Mouse (Mus musculus): Measurements from ENCODE around the gene Dgkg. TPM values are rescaled to one million over a fixed set of nuclear protein-coding genes. Genes with fewer than 3 reads are reported as not detected.

The Dgkg gene
- total and polyA plus RNA-seq, 2 experiments from 2014 or later, result 12.0 to 15.8 TPM

DNA sequence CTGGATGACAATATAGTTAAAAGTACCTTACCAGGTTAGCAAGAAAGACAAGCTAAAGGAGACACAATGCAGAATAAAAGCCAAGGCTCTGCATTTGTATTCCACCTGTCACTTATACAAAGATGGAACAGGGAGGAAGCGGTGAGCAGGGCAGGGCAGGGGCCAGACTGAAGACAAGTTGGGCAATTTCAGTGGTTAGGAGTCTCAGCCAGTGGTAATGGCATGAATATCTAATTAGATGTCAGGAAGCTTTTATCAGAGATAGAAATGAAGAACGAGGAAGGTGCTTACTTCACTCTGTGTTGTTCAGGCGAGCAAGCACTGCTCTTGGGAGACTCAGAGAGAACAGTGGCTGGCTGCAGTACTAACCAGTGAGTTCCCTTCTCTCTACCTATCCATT, 5.8 kb downstream of the Dgkg start:
- no peak overlapping the region for H3K4me3 ChIP-seq (ENCODE audit: low read depth, low read length)
- no peak overlapping the region for H3K4me2 ChIP-seq (ENCODE audit: low read depth)
- H3K27ac ChIP-seq (ENCODE audit: low read depth, low read length), result no peak overlapping the region
- TF ChIP-seq CTCF (IDR thresholded peaks at IDR 0.05; ENCODE audit: low read depth), result no peak
- no peaks in the 10 kb centered on the region for H3K4me1 ChIP-seq (ENCODE audit: insufficient read depth)
- H3K36me3 ChIP-seq (ENCODE audit: insufficient read depth), result no peaks in the 10 kb centered on the region
- DNase-seq (no peak), ATAC-seq (no peak)
- peaks cover 3% of the 10 kb centered on the region; the same call in 1 of the 2 replicates for H3K27me3 ChIP-seq (ENCODE audit: insufficient read depth, low read length)
- no peak overlapping the region for H3K9ac ChIP-seq
- 74% methylated on average over 3 of the region's 3 CpGs for WGBS
- H3K9me3 ChIP-seq (ENCODE audit: low read length), result no peaks in the 10 kb centered on the region

DNA sequence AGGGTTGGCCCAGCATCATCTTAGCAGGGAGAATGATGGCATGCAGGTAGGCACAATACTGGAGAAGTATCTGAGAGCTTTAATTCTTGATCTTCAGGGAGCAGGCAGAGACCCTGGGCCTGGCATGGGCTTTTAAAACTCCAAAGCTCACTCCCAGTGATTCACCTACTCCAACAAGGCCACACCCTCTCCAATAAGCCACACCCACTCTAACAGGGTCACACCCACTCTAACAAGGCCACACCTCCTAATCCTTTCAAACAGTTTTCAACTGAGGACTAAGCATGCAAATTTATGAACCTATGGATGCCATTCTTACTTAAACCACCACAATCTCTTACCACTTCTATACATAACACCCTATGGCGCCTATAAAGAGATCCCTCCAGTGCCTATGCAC, 11.8 kb downstream of the Dgkg start:
- ATAC-seq, result no peak
- no peaks in the 10 kb centered on the region for H3K27me3 ChIP-seq (ENCODE audit: insufficient read depth, low read length)
- 98% methylated on average over 1 of the region's 1 CpGs for WGBS

GRCm38 (mm10) chr16:22643460-22643859, 13.6 kb downstream of the Dgkg start:
- Histone ChIP-seq H3K4me3 (ENCODE audit: low read depth, low read length) (no peak overlapping the region), H3K9ac (no peak overlapping the region), H3K36me3 (ENCODE audit: insufficient read depth) (no peaks in the 10 kb centered on the region), H3K9me3 (ENCODE audit: low read length) (no peaks in the 10 kb centered on the region), H3K27me3 (ENCODE audit: insufficient read depth, low read length) (no peaks in the 10 kb centered on the region), H3K4me2 (ENCODE audit: low read depth) (no peak overlapping the region), H3K4me1 (ENCODE audit: insufficient read depth) (no peaks in the 10 kb centered on the region), H3K27ac (ENCODE audit: low read depth, low read length) (no peak overlapping the region)
- DNase-seq, result no peak
- no peak for ATAC-seq
- TF ChIP-seq CTCF (IDR thresholded peaks at IDR 0.05; ENCODE audit: low read depth), result no peak
- 41% methylated on average over 8 of the region's 8 CpGs for WGBS

More for the DNA sequence above, 11.8 kb downstream of the Dgkg start:
- Histone ChIP-seq H3K4me1 (ENCODE audit: insufficient read depth) (no peaks in the 10 kb centered on the region), H3K27ac (ENCODE audit: low read depth, low read length) (no peak overlapping the region), H3K9ac (no peak overlapping the region), H3K4me2 (ENCODE audit: low read depth) (no peak overlapping the region), H3K36me3 (ENCODE audit: insufficient read depth) (no peaks in the 10 kb centered on the region), H3K4me3 (ENCODE audit: low read depth, low read length) (no peak overlapping the region), H3K9me3 (ENCODE audit: low read length) (no peaks in the 10 kb centered on the region)
- TF ChIP-seq CTCF (IDR thresholded peaks at IDR 0.05; ENCODE audit: low read depth), result no peak
- no peak for DNase-seq

GRCm38 (mm10) chr16:22642953-22643352, 14.1 kb downstream of the Dgkg start:
- ATAC-seq, result no peak

DNA sequence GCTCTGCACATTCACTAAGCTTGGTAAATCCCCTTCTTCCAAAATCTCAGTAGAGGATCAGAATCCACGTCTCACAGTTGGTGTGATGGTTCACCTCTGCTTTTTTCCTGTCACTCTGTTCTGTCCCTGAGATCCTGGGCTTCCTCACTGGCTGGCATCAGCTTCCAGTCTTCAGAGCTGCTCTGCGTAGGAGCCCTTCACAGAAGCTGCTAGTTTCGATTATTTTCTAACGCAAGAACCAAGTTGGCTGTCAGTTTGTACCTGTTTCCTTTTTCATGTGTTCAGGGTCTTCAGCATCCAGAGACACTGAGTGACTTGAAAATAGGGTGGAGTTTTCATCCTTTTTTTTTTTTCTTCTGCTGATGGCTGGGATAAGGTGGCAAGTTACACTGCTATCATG, 15.0 kb downstream of the Dgkg start:
- Histone ChIP-seq H3K9me3 (ENCODE audit: low read length) (no peaks in the 10 kb centered on the region), H3K27me3 (ENCODE audit: insufficient read depth, low read length) (no peaks in the 10 kb centered on the region), H3K4me3 (ENCODE audit: low read depth, low read length) (no peak overlapping the region), H3K36me3 (ENCODE audit: insufficient read depth) (no peaks in the 10 kb centered on the region), H3K4me1 (ENCODE audit: insufficient read depth) (no peaks in the 10 kb centered on the region), H3K4me2 (ENCODE audit: low read depth) (no peak overlapping the region), H3K27ac (ENCODE audit: low read depth, low read length) (no peak overlapping the region), H3K9ac (no peak overlapping the region)
- no peak for DNase-seq
- WGBS, result 70% methylated on average over 4 of the region's 4 CpGs
- no peak for TF ChIP-seq CTCF (IDR thresholded peaks at IDR 0.05; ENCODE audit: low read depth)
- ATAC-seq, result no peak

More at GRCm38 (mm10) chr16:22642953-22643352, 14.1 kb downstream of the Dgkg start:
- TF ChIP-seq CTCF (IDR thresholded peaks at IDR 0.05; ENCODE audit: low read depth), result no peak
- no peak for DNase-seq
- Histone ChIP-seq H3K9me3 (ENCODE audit: low read length) (no peaks in the 10 kb centered on the region), H3K4me1 (ENCODE audit: insufficient read depth) (no peaks in the 10 kb centered on the region), H3K27me3 (ENCODE audit: insufficient read depth, low read length) (no peaks in the 10 kb centered on the region), H3K9ac (no peak overlapping the region), H3K4me2 (ENCODE audit: low read depth) (no peak overlapping the region), H3K27ac (ENCODE audit: low read depth, low read length) (no peak overlapping the region), H3K36me3 (ENCODE audit: insufficient read depth) (no peaks in the 10 kb centered on the region), H3K4me3 (ENCODE audit: low read depth, low read length) (no peak overlapping the region)
- WGBS, result 79% methylated on average over 6 of the region's 6 CpGs

GRCm38 (mm10) chr16:22641588-22641987, 15.4 kb downstream of the Dgkg start:
- ATAC-seq (no peak), DNase-seq (no peak)
- no peak overlapping the region for H3K4me3 ChIP-seq (ENCODE audit: low read depth, low read length)
- no peak overlapping the region for H3K27ac ChIP-seq (ENCODE audit: low read depth, low read length)
- H3K36me3 ChIP-seq (ENCODE audit: insufficient read depth), result no peaks in the 10 kb centered on the region
- H3K9me3 ChIP-seq (ENCODE audit: low read length), result no peaks in the 10 kb centered on the region
- WGBS, result 26% methylated on average over 9 of the region's 9 CpGs
- H3K4me1 ChIP-seq (ENCODE audit: insufficient read depth), result no peaks in the 10 kb centered on the region
- no peak overlapping the region for H3K4me2 ChIP-seq (ENCODE audit: low read depth)
- no peak for TF ChIP-seq CTCF (IDR thresholded peaks at IDR 0.05; ENCODE audit: low read depth)
- no peak overlapping the region for H3K9ac ChIP-seq
- H3K27me3 ChIP-seq (ENCODE audit: insufficient read depth, low read length), result no peaks in the 10 kb centered on the region

- TF ChIP-seq CTCF (IDR thresholded peaks at IDR 0.05; ENCODE audit: low read depth), result no peak
- ATAC-seq (no peak), DNase-seq (no peak)
- no peaks in the 10 kb centered on the region for H3K4me1 ChIP-seq (ENCODE audit: insufficient read depth)
- no peak overlapping the region for H3K27ac ChIP-seq (ENCODE audit: low read depth, low read length)
- H3K4me3 ChIP-seq (ENCODE audit: low read depth, low read length), result no peak overlapping the region
- 41% methylated on average over 3 of the region's 3 CpGs for WGBS
- no peak overlapping the region for H3K9ac ChIP-seq
- H3K9me3 ChIP-seq (ENCODE audit: low read length), result no peaks in the 10 kb centered on the region
- no peaks in the 10 kb centered on the region for H3K36me3 ChIP-seq (ENCODE audit: insufficient read depth)
- H3K4me2 ChIP-seq (ENCODE audit: low read depth), result no peak overlapping the region
- no peaks in the 10 kb centered on the region for H3K27me3 ChIP-seq (ENCODE audit: insufficient read depth, low read length)
These were observed 19.7 kb downstream of the Dgkg start for GRCm38 (mm10) chr16:22637311-22637710.

DNA sequence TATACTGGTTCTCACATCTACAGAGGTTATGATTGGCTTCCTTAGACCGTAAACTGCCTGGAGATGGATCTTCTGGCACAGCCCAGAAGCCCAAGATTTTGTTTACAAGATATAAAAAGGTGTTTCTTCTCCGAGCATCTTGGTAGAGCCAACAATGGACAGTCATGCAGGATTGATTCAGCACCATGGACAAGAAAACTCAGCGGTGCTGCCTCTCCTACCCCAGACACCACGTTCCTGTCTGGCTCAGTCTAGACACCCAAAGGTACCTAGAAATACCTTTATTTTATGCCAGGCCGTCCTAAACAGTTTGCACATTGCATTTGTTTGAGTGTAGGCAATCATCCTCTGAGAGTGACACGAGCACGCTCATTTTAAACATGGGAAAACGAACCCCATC, 21.3 kb downstream of the Dgkg start:
- Histone ChIP-seq H3K36me3 (ENCODE audit: insufficient read depth) (no peaks in the 10 kb centered on the region), H3K27me3 (ENCODE audit: insufficient read depth, low read length) (no peaks in the 10 kb centered on the region), H3K4me3 (ENCODE audit: low read depth, low read length) (no peak overlapping the region), H3K9me3 (ENCODE audit: low read length) (no peaks in the 10 kb centered on the region), H3K4me1 (ENCODE audit: insufficient read depth) (no peaks in the 10 kb centered on the region), H3K9ac (no peak overlapping the region), H3K4me2 (ENCODE audit: low read depth) (no peak overlapping the region), H3K27ac (ENCODE audit: low read depth, low read length) (no peak overlapping the region)
- DNase-seq (no peak), ATAC-seq (no peak)
- no peak for TF ChIP-seq CTCF (IDR thresholded peaks at IDR 0.05; ENCODE audit: low read depth)
- 69% methylated on average over 8 of the region's 8 CpGs for WGBS
